ENCODE assay signal across 16 mouse cellular contexts in the genomic region with DNA sequence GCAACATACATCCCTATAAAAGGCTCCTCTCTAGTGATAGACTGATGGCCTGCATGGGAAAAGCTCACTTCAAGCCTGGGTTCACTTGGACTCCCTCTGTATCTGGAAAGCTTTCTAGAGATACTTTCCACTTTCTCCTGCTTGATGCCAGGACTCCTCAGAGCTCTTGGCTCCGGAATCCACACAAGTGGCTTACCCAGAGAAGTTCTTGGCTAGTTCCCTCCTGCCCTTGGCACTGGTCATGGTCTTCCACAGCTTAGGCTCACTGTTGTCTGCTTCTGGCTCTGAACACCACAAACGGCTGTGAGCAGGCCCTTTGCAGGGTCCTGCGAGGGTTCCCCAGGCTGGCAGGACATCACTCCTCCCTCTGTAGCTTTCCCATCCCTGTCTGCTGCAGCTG. TPM values are rescaled to one million over a fixed set of nuclear protein-coding genes. Genes with fewer than 3 reads are reported as not detected.
"Had no signal": no experiment of that assay in that cellular context is flagged by ENCODE, and none has a peak within 500 bp of the region (broad histone marks: within the 10 kb centered on the region; RNA-seq: fewer than 3 reads in every experiment).

No protein-coding gene starts in this region.

- H3K27ac ChIP-seq: kidney, embryonic 15.5 days; left cerebral cortex, adult 2 months; limb, embryonic 15.5 days; liver, embryonic 12.5 days; macrophage; midbrain, embryonic 12.5 days; stomach, postnatal 0 days had no signal

- H3K4me3 ChIP-seq: kidney, embryonic 15.5 days; left cerebral cortex, adult 2 months; limb, embryonic 15.5 days; liver, embryonic 12.5 days; megakaryocyte, embryonic 14.5 days; midbrain, embryonic 12.5 days had no signal

- DNase-seq: kidney, adult 2 months; kidney, postnatal 14 days; layer of hippocampus, adult 9-11 months; lung, embryonic 14.5 days; lung, postnatal 10 days; right cerebral cortex, postnatal 25 days; thymus, postnatal 4 days had no signal

- H3K27me3 ChIP-seq: kidney, embryonic 15.5 days; limb, embryonic 15.5 days; liver, embryonic 12.5 days; midbrain, embryonic 12.5 days had no signal

- H3K4me1 ChIP-seq: limb, embryonic 15.5 days; liver, embryonic 12.5 days; megakaryocyte, embryonic 14.5 days; midbrain, embryonic 12.5 days had no signal

RNA-seq across cellular contexts. Expression of gene Adgra1, which starts 54.1 kb away (rescaled TPM):
- polyA plus RNA-seq: limb, embryonic 11.5 days; lung, embryonic 14.5 days; macrophage had no signal
